Mouse (Mus musculus) adipocyte (in vitro differentiated cells): ENCODE measurements around the gene Aplp1.
A peak's percentile ranks its signal among the peaks of the same experiment; 100 is the strongest.
"Not testable (repeated sequence)": the region's sequence is repeated elsewhere in the genome, so short reads cannot be mapped to it uniquely, and the experiment has no call there.

Source experiments
- DNase-seq: peaks from one replicate; pipeline ENCODE4 v3.0.0-alpha.2; 2016; ENCODE audit warnings: low spot score

Aplp1 gene

DNA sequence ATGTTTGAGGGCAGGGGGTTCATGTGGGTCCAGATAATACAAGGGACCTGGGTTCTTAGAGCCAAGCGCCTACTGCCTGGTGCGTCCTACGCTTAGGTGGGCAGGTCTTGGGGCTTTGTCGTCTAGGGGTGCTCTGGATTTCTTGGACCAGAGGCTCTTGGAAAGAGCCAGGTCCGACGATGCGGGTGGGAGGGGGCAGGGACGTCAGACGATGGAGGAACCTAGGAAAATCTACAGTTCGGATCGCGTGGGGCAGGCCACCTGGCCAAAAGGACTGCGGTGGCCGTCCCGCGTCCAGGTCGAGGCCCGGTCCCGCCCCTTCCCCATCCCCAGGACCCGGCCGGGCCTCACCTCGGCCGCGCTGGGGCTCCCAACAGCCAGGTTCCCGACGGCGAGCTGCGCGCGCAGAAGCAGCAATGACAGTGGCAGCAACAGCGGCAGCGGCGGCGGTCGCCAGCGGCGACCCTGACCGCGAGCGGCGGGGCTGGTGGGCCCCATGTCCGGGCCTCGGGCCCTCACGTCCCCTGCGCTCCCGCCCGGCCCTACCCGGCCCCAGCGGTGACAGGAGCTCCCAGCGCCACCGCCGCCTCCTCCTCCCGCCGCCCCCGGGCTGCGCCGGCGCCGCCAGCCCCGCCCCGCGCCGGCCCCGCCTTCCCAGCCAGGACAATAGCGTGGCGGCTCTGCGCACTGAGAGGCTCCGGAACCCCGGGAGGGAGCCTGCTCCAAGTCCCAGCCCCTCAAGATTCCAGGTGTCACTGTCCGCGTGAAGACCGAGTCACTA, at the start of gene Aplp1:
Aplp1 (minus strand) TSS at position 565 of the 781 bp plus-strand sequence.
- no peak for DNase-seq

DNA sequence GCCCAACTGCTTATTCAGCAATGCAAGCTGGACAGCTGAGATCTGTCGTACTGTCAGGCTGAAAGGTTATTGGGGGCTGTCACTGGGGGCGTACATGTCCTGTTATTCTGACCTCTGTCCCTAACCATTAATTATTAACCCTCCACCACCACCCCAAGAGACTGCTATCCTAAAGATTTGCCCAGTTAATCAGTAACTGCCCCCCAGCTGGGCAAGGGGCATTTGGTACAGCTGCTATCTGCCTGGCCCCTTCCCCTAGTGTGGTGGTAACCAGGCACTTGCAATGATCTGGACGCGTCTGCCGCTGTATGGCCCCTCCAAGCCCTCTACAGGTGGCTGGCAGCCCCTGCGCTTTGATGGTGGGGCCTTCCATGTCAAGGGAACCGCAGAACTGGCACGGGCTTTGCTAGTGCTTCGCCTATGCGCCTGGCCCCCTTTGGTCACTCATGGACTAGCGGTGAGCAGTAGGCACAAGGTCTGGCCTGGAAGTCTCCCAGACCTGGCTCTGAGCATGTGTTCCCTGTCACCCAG, 48.1 kb upstream of the Aplp1 start, which contains the start of gene Prodh2:
Prodh2 (plus strand) TSS at position 222 of the 531 bp plus-strand sequence.
- no peak for DNase-seq

GRCm38 (mm10) chr7:30492765-30493164, 47.4 kb upstream of the Aplp1 start:
- peak; percentile 68 for DNase-seq

GRCm38 (mm10) chr7:30490957-30491307, 45.6 kb upstream of the Aplp1 start:
- DNase-seq, result no peak

DNA sequence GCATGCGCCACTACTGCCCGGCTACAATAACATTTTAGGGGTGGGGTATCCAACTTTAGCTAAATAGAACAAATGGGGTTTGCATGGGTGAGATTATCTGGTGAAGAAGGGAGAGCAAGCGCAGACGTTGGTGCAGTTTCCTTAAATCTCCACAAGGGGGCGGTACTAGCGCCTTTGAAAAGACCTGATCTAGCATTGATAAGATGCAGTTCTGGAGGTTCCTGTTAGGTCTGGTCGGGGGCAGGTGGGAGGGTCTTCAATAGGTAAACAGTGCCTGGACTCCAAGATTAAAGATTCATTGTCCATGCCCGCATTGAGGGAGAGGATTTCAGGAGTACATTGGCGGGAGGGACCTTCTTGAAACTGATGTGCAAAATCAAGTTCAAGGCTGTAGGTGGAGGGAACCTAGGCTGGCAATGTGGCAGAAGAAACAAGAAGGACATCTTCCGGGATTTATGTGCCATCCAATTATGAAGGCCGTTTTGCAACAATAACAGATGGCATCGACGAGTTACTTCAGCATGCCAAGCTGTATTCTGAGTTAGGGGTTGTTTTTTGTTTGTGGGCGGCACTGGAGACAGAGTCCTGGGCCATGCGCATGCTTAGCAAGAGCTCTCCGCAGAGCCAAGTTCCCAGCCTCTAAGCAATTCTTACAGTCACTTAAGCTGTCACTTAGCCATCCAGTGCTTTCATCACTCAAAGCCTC, 45.1 kb upstream of the Aplp1 start:
- peak; percentile 43 for DNase-seq

- peak; percentile 43 for DNase-seq
Measured at GRCm38 (mm10) chr7:30484250-30484649, 38.9 kb upstream of the Aplp1 start.

- DNase-seq, result no peak
Measured at GRCm38 (mm10) chr7:30477415-30478381, 32.4 kb upstream of the Aplp1 start.

DNA sequence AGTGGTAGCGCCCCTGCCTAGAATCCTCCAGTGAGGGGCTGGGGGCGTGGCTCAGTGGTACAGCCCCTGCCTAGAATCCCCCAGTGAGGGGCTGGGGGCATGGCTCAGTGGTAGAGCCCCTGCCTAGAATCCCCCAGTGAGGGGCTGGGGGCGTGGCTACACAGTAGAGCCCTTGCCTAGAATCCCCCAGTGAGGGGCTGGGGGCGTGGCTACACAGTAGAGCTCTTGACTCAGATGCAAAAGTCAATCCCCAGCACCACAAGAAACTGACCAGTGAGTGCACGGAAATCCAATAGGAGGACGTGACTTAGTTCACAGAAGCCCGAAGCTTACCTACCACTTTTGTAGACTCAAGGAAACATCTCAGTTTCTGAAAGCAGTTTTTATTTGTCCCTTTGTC, 30.8 kb upstream of the Aplp1 start:
- DNase-seq, result not testable (repeated sequence)

DNA sequence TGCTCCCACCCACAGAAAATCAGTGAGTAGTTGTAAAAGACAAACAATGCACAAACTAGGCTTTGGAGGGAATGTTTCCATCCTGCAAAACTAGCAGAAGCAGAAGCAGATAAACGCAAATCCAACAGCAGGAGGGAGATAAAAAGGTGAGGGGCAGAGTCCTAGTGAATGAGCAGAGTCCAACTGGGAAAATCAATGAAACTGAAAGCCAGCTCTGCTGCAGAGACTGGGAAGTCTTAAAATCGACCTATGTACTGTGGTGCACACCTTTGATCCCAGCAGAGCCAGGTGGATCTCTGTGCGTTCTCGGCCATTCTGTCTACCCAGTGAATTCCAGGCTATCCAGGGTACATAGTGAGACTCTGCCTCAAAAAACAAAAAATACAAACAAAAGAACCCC, 29.7 kb upstream of the Aplp1 start:
- DNase-seq, result no peak

- DNase-seq, result no peak
Measured at GRCm38 (mm10) chr7:30472411-30472810, 27.1 kb upstream of the Aplp1 start.

DNA sequence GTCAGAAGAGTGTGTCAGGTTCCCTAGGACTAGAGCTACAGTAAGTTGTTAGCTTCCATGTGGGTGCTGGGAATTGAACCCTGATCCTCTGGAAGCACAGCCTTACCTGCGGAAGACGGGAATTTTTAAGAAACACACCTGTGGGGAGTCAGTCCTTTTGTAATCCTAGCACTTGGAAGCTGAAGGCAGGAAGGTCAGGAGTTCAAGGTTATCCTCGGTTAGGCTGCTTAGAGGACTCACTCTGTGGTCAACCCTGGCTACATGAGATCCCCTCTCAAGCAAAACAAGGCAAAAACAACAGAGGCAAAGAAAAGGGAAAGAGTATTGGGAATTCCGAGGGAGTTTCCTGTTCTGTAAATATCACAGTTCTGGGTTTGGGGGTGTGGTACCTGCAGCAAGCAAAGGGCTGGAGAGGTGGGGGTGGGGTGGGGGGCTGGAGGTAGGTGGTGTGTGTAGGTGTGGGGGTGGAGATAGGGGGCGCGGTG, 19.5 kb upstream of the Aplp1 start:
- DNase-seq, result no peak

DNA sequence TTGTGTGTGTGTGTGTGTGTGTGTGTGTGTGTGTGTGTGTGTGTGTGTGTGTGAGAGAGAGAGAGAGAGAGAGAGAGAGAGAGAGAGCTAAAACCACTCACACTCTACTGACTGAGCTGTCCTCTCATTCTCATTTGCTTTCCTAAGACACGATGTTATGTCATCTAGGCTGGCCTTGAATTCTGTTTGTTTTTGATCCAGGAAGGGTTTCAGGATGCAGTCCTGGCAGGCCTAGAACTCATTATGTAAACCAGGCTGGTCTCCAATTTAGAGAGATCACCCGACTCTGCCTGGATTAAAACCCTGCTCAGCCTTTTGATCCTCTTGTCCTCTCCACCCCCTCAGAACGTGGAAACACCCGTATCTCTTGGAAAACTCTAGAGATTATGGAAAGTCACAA, 18.7 kb upstream of the Aplp1 start:
- DNase-seq, result peak; percentile 3

GRCm38 (mm10) chr7:30463568-30463967, 18.2 kb upstream of the Aplp1 start:
- DNase-seq, result no peak

DNA sequence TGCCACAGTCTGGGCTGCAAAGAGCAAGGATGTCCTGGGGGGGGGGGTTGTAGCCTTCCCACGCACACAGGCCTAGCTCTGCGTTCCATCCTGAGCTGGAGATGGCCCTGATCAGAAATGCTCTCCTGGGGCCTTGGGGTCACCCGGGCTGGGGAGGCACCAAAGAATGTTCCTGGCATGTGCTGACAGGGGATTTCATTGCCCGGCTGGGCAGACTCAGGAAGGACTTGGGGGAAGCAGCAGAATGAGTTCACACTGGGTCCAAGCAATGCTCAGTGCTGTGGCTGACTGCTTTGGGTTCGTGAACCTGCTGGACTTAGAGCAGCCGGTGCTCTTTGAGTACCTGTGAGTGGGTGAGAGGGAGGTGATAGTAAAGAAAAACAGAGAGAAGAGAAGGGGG, 14.1 kb upstream of the Aplp1 start:
- DNase-seq, result no peak

- no peak for DNase-seq
Measured at GRCm38 (mm10) chr7:30457629-30458330, 12.4 kb upstream of the Aplp1 start, which contains the start of the genes Kirrel2 and Nphs1. Gene Kirrel2 (minus strand): TSS chr7:30457690. Gene Nphs1 (plus strand): TSS chr7:30458315.

DNA sequence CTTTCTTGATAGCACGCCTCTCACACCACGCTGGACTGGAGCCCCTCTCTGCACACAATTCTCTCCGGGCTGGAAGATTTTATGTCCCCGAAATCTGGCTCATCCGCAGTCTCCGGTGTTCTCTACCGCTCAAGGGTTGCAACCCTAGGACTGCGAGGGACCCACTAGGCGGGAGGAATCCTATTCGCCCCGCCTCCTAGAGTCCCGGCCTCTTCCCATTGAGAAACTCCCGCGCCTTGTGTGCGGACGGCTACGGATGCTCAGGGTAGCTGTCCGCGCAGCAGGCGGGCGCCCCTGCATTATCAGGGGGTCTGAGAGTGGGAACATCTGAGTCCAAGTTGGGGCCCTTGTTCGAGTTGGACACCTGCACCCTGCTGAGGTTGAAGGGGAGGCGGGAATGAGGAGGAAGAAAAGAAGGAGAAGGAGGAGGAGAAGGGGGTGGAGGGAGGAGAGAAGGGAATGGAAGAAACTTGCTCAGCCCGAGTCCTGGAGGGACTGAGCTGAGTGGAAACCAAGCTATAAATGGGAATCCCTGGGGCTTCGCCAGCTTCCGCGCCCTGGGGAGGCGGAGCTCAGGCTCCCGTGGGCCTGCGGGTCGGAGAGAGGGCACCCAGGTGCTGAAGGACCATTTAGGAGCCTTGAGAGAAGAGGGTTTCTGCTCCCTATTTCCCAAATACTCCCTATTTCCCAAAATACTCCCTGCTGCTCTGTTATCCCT, 11.7 kb upstream of the Aplp1 start:
- no peak for DNase-seq

DNA sequence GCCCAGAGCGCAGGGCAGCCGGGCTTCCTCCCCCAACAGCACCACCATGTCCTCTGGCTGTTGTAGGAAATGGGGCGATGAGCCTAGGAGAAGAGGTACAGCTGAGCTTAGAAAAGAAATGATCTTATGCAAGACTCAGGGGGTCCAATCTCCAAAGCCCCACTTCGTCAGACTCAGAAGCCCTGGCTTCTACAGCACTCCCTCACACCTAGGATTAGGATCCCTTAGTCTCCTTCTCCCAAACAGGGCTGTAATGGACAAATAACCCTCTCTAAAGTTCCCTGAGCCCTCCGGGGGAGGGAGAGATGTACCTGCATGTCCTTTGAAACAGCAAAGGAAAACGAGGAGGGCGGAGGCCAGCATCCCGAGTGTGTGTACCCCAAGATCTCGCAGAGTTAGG, 11.2 kb upstream of the Aplp1 start:
- no peak for DNase-seq

- DNase-seq, result no peak
Measured at GRCm38 (mm10) chr7:30454259-30454658, 8.9 kb upstream of the Aplp1 start.

DNA sequence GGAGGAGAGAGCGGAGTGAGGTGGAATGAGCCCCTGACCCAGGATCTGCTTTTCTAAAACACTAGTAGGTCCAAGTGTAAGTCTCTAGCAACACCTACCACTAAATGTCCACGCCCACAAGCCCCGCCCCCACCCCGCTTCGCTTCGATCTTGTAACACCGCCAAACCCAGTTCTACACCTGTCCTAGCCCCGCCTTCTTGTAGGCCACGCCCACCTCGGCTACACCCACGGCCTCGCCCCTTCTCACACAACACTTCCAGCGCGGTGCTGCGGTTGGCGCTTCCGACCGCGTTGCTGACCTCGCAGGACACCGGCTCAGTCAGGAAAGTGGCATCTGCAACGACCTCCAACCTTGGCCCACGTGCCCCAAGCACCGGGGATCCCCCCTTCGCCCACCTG, 8.4 kb upstream of the Aplp1 start:
- no peak for DNase-seq

DNA sequence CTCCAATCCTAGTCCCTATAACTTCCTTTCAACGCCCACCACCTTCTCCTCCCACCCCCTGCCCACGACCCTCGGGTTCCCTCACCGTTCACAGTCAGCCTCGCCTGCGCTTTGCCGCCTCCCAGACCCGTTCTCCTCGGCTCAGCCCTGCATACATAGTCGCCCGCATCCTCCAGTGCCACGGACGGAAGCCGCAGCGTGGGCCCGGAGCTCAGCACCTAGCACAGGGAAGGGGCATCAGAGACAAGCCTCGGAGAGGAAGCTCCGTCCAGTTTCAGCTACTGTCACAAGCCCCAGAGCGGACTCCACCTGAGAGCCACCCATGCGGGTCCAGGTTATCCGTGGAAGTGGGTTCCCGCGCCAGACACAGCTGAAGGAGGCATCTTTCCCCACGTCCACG, 8.0 kb upstream of the Aplp1 start:
- no peak for DNase-seq
